Mouse (Mus musculus): ENCODE data around the gene Zbtb38.

Zbtb38 gene

DNA sequence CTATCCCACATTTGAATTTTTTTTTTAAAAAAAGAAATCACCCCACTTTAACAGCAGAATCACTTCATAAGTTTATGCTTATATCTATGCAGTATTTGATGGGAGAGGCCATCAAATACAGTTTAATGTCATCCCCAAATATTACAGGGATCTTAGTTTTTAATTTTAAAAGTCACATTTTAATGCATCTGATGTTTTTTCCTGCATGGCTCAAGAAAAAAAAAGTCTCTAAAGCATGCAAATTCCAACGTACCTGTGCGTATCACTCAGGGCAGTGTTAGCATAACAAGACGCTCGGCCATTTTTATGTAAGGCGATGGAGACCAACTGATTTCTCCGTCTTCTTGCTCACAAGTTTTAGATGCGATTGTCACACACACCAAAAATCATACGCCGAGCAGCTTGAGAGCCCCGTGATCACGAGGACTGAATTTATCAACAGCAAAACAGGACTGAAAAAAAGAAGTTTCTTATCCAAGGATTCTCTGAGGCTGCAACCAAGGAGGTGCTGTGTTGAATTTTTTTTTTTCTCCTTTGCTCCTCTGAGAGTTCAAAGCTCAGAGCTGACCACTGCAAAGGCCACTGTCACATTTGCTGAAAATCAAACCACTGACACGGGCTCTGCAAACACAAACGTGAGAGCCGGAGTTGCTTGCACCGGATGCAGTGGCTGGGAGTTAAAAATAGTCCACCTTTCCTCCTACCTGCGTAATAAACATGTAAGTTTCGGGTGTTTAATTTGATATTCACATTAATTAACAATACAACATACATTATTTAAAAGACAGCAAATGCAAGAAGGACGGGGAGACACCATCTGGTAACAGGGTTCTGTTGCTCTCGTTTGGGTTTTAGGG lies 21.4 kb downstream of the Zbtb38 start:
- no peak for DNase-seq (ENCODE audit: low spot score in 2 of 2)

DNA sequence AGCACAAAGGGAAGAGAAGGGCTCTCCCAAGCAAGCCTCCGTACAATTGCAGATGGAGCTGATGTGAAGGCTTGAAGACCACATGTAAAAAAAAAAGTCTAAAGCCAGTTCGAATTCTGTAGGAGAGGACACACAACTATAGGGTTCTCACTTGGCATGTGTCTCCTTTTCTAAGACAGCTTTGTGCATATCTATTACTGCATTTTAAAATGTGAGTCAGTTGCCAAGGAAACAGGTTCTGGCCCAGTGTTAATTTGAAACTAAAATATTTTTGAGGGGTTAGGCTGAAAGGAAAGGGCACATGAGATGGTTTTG lies 22.4 kb downstream of the Zbtb38 start:
- no peak for DNase-seq (ENCODE audit: low spot score in 2 of 2)

DNA sequence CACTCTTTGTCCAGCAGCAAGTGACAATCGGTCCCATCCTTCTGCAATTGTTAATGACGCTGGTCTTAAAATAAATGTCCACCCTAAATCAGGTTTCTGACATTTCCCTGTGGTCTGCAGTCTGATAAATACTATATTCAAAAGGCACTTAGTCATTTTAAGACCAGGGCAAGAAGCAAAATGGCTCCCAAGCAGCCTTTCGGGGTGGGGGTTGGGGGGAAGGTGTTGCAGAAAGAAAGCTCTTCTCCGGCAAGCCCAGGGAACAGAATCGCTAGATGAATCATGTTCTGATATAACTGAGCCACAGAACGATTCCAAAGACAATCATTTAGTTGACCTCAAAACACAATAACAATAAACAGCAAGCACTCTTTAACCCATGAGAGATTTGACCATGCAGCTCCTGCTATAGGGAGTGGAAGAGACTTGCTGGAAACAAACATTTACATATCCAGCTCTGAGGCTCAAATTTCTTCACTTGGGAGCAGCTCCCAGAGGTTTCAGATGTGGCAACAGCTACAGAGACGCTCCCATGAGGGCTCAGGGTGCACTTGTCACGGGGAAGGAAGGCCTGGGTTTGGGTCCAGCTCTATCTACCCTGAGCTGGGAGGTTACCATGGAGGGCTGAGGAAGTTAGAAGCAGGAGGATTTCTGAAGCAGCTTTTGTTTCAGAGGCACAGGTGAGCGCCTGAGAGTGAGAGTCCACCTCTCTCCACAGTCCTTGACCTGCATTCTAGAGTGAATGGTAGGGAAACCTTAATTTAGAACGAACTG lies 22.9 kb downstream of the Zbtb38 start:
- no peak for DNase-seq (ENCODE audit: low spot score in 2 of 2)

DNA sequence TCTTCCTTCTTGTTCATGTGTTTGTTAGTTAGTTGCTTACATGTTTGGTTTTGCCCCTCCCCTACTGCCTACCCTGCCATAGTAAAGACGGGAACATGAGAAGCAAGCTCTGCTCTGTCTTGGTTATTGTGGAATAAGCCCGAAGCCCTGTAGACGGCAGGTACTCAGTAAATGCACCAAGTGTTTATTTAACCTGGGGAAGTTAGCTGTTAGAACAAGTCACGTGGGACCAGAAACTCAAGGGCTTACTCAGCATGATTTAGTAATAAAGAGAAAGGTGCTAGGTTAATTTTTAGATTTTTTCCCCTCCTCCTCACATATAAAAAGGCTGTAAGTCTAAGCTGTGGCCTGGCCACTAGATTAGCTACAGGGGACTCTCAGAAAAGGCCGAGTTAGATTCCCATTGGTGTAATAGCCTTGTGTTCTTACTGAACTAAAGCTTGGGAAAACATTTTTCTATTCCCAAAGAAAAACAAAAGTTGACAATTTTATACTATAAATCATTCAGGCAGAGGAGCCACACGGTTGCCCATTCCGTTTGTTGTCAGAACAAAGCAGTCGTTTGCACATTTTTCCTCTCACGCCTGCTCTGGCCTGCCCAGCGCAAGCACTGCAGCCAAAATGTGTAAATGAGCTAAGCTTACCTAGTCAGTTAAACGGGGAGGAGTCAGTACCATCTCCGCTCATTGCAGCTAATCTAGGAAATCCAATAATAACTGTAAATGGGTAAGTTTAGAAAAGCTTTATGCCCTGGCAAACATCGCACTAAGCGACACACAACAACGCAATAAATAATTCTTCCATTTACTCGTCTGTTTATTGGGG lies 24.1 kb downstream of the Zbtb38 start:
- DNase-seq (ENCODE audit: low spot score in 2 of 2): no peak

DNA sequence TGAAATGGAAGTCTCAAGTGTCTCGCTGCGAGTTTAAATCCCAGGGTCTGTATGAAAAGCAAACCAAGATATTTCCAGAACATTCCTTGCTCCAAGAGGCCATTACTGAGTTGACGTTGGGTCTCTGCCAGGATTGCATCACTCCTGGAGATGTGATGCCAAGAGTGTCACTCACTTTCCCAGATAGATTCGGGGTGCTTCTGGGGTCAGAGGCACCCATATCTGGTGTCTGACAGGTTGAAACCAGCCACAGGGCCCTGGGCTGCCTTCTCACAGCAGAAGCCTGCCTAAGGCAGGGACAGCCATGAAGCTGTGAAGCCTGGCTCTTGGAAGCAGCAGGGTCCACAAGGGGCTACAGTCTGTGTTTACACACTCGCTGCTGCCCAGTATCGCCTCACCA lies 24.9 kb downstream of the Zbtb38 start:
- DNase-seq (ENCODE audit: low spot score in 2 of 2): no peak

DNA sequence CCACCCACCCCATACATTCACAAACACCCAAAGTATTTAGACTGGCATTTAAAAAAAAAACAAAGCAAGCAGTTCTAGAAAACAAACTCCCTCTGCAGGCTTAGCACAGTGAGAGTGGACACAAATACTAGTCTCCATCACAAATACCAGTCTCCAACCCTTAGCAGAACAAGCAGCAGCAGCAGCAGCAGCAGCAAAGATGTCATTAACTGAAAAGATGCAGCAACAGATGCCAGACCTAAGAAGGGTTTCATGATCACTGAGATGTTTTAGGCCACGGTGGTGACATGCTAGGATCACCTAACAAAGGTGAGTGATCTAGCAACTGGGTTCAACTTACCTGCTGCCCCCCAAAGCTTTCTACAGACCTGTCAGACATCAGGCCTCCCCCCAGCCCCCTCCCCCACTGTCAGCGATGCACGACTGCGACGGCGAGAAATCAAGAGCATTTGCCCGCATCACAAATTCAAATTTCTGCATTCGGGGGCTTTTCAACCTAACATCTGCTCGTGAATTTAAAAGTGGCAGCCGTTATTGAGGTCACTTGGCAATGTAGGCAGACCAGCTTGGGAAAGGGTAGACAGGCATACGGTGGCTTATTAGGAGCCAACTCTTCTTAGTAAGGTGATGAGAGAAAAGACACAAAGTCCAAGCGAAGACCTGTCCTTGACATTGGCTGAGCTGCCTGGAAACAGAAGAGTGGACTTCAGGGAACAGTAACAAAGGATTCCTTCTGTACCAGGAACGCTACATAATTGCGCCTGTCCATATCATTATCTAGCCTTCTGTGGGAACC lies 26.1 kb downstream of the Zbtb38 start:
- DNase-seq (ENCODE audit: low spot score in 2 of 2): no peak

DNA sequence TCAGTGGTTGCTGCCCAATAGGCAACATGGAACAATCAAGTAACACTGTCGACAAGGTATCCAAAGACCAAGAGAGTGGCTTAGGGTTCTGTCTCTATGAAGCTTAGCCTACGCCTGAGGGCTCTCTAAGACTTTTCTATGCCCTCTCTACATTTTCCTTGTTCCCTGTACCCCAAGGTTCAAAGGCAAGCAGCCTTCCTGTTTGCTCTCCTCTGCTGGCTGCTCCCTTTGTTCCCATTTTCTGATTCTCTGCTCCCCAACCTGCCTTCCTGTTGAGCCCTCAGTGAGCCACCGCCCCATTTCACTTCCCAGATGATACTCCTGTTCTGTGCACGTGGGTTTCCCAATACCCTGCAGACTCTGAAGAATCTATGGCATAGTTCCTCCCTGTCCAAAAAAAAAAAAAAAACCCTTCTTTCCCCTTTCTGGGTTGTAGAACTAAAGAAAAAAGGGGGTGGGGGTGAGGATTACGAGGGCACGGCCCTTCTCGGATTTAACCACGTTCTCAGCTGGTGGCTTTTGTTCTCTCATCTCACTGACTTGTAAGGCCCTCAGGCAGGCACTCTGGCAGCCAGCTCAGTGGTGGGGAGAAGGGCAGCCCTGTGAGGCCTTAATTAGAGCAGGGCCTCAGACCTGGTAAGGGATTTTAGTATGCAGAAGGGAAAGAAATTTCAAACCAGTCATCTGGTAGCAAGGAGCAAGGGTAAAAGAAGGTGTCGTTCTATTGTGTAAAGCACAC lies 26.9 kb downstream of the Zbtb38 start:
- DNase-seq (ENCODE audit: low spot score in 2 of 2): no peak

DNA sequence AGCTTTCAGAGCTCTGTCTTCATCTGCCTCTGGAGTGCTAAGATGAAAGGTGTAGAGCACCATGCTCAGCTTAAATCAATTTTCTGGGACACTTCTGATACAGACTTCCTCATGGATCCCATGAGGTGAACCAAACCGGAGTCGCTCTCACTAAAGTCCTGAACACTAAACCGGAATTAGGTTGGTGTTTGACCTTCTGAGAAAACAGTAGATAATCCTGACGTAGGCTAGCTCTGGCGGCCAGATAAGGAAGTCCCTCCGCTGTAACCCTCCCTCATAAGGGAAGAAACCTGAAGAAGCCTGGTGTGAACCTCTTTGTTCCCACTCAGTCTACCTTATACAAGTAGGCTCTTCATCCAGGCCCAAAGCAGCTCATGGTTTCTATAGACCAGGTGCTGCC lies 29.0 kb downstream of the Zbtb38 start:
- DNase-seq (ENCODE audit: low spot score in 2 of 2): no peak

DNA sequence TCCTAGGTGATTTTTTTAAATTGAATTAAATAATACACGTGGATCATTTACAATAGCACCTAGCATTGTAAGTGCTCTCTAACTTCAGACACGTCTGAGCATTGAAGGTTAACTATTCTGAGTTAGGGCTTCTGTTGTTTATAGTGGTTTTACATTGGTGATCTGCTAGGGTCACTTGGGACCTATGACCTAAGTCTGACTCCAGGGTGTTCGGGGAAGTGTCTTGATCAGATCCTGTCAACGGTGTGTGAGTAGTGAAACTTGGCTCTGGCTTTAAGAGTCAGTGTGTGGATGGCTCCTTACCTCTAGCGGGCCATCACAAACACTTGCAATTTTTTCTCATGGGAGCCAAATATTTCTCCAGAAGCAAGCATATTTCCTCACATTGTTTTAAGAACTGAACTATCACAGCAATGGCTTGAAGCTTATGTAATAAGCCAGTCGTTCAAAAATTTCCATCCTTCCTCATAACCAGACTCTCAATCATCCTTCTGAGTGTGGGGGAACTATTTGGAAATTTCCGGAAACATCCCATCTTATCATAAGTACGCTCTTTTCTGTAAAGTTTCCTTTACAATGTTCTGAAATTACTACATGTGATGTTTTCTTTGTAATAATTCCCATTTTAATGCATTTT lies 31.4 kb downstream of the Zbtb38 start:
- DNase-seq (ENCODE audit: low spot score in 2 of 2): no peak

DNA sequence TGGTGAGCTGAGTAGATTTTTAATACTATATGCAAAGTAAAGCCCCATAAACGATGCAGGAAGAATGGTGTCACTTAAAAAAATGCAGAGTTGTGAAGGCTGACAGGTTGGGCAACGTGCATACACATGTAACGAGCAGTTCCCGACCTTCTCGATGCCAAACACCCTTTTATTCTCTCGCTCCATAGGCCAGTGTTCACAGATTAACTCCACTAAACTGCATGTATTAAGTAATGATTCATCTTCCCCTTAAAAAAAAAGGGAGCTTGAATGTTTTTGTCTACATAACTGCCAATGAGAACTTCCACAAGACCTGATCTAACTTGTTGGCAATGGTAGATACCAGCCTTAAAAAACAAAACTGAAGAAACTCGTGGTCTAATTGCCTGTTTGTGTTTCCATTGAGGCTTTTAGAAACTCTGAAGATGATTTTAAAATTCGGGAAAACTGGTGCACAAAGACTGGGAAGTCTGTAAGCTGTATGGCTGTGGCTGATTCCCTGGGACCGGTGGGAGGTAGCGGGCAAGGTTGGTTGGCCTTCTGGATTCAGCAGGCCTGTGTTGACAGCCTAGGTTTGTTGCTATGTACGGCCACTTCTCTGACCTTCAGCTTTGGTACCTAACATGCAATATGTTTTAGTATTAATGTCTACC lies 32.0 kb downstream of the Zbtb38 start:
- DNase-seq (ENCODE audit: low spot score in 2 of 2): no peak

DNA sequence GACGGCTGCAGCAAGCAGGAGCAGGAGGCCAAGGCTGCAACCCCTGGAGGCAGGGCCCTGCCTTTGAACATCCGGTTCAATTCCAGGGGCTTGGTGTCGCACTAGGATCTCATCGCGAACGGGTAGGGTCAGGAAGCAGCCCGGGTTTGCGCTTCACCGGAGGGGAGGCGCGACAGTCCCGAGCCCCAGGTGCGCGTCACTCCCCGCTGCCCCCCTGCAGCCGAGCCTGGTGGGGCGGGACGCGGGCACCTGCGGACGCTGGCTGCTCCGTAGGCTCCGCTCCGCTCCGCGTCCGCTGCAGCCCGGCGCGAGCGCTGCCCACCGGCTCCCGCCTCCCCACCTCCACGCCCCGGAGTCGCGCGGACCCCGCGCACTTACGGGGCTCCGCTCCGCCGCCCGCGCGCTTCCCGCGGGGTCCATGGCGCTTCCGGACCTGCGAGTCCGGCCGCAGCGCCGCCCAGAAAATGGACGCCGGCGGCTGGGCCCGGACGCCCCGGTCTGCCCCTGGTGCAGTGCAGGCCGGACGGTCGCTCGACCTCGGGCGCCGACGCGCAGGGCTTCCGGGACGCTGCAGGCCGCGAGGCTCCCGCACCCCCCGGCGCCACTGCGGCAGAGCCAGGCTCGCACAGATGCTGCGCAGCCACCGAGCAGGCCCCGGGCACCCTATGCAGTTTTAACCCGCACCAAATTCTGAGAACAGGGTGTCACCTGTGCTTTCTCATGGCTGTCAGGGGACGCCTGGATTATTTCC lies 33.0 kb downstream of the Zbtb38 start:
- DNase-seq (ENCODE audit: low spot score in 2 of 2): peak; percentile 73 to 75

DNA sequence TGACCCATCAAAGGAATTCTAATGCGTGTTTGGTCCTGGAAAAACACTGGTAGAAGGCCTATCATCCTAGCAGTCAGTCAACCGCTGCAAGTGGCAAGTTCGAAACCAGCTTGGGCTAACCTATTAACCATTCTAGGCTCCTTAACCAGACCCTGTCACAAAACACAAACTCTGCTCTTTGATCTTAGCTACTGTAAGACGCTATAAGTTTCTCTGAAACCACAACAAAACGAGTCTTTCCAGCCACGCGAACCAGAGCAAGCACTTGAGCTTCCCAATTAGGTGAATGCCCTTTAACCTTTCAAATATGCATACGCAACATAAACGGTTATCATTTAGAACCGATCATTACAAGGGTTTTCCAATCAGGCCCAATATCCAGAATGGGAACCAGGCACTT lies 33.7 kb downstream of the Zbtb38 start:
- no peak for DNase-seq (ENCODE audit: low spot score in 2 of 2)

DNA sequence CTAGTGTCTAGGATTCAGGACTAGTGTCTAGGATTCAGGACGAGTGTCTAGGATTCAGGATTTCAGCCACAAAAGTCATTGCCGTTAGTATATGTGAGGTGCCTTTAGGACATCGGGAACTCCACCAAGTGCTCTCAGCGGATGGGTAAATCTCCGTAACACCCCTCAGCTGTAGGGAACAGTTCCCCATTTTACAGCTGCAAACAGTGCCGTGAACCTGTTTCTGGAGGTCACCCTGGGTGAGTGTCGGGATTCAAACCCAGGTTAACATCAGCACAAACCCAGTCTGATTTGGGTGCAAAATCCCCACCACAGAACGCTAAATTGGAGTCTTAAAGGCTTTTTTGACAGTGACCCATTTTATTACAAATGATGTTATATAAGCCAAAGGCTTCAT lies 34.2 kb downstream of the Zbtb38 start:
- DNase-seq (ENCODE audit: low spot score in 2 of 2): no peak

DNA sequence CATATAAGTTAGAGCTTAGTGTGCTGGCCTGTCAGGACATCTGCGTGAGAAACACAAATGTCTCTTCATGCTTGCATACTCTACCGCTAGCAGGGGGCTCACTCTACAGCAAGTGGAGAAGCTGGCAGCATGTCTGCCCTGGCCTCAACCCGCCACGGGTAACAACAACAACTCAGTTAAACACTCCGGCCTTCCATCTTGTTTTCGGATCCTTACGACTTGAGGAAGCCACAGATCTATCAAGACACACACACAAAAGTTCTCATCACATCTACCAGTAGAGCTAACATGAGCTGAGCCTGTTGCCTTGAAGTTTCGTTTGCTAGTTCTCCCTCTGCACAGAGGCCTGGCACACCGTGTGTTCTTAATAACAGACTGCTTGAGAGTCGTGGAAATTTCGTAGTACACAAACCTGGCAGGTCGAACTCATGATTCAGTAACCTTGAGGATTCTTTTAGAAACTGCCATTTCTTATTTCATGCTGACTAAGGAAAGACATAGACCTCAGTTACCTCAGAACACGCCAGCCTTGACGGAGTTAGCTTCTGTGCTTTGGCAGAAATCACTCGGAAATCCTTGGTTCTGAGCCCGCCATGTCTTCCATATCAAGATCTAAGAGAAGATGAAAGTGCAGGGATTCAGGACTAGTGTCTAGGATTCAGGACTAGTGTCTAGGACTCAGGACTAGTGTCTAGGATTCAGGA lies 34.8 kb downstream of the Zbtb38 start:
- no peak for DNase-seq (ENCODE audit: low spot score in 2 of 2)

DNA sequence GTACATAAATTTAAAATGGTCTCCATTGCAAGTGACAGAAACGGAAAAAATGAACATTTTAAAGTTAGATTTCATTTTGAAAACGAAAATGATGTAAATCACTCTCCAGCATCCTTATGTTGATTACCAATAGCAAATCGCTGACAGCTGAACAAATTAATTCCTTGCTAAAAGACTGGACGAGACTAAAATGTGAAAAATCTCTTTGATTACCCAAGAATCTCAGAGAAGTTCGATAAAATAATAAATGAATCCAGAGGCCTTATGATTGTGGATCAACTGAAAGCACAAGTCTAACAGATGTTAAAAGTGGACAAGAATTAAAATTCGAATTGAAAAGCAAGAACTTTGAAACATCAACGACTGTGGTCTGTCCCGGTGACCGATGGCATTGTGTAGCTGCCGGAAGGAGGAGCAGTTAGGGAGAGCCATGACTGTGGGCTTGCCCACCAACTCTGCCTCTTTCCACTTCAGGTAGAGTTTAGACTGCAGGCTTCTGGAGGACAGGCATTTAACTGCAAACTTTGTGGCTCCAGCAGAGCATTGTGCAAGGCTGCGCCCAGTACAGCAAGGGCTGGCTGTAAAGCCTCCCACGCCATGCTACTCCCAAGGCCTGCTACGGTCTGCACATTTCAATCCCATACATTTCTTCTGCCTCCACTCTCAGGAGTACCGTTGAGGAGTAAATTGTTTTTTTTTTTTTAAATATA lies 35.7 kb downstream of the Zbtb38 start:
- DNase-seq (ENCODE audit: low spot score in 2 of 2): no peak

DNA sequence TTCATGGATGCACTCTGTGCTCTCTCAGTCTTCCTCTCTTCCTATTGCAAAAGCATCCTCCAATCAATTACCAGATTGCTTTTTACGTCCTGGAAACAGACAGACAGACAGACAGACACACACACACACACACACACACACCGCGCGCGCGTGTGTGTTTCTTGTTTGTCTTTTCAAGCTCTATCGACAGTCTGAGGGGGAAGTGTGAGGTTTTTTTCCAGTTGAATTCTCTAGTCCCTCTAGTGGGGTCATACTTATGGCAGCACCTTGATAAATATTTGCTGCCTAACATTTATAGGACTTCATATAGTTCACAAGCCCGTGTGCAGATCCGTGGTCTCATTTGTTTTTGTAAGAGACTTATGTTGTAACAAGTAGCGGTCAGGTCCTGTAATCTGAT lies 36.5 kb downstream of the Zbtb38 start:
- DNase-seq (ENCODE audit: low spot score in 2 of 2): no peak

DNA sequence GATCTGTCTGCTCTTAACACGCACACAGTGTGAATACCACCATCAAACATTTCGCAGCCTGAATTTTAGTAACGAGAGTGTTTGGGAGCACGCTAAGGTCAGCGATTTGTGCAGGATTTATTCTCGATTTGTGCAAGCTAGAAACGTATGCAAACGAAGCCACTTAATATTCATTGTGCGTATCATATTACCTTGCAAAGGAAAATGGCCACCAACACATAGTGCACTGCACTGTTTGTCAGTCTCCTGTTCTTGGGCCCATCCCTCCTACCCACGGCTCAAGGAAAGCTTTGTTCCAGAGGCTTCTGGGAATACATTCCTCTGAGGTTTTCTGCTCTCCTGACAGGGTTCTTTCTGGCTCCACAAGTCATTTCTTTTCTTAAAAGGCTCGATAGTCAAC lies 37.5 kb downstream of the Zbtb38 start:
- no peak for DNase-seq (ENCODE audit: low spot score in 2 of 2)

Measured in spleen, postnatal 10 days (tissue).